Mouse (Mus musculus) megakaryocyte, adult 5-6 weeks (primary cell): ENCODE measurements around the gene Gm17409. TPM values are rescaled to one million over a fixed set of nuclear protein-coding genes. Genes with fewer than 3 reads are reported as not detected.

ENCODE experiments used
- total RNA-seq, 2 experiments: library from RNA; stranded (forward) in 1 of 2; stranded (reverse) in 1 of 2; fragments of 153-499, 151-499 nt in 1 of 2; fragments of 221-1000, 200-1000 nt in 1 of 2; gene quantifications; 2 replicates each; pipeline versions ENCODE4 v1.2.3 to v1.2.4; 2015 to 2017

The Gm17409 gene
- total RNA-seq, 2 experiments from 2014 or later = not detected

Other genes starting within 250 kb of the Gm17409 start
- gene Acvr1c, start 112.2 kb upstream of the Gm17409 start, total RNA-seq (2015) = 0.02 TPM in 1 of 2 replicates, not detected in the other
- 0.12 and 0.15 TPM in 2 replicates for gene Acvr1c, start 112.2 kb upstream of the Gm17409 start, total RNA-seq (2017)
- gene Acvr1, start 97.0 kb downstream of the Gm17409 start, total RNA-seq (2015) = 9.6 and 13.2 TPM in 2 replicates
- 3.0 and 3.1 TPM in 2 replicates for gene Acvr1, start 97.0 kb downstream of the Gm17409 start, total RNA-seq (2017)
- 1.0 and 1.2 TPM in 2 replicates for gene Upp2, start 97.2 kb downstream of the Gm17409 start, total RNA-seq (2015)
- 0.70 TPM in 1 of 2 replicates, not detected in the other for gene Upp2, start 97.2 kb downstream of the Gm17409 start, total RNA-seq (2017)